Mouse (Mus musculus) spleen, postnatal 14 days (tissue): ENCODE results near the gene Btbd19.

Experiments used
- DNase-seq, 2 experiments: peaks; one replicate each; pipeline ENCODE4 v3.0.0; 2021 to 2022; ENCODE audit warnings: low spot score in 2 of 2

Gene Btbd19

DNA sequence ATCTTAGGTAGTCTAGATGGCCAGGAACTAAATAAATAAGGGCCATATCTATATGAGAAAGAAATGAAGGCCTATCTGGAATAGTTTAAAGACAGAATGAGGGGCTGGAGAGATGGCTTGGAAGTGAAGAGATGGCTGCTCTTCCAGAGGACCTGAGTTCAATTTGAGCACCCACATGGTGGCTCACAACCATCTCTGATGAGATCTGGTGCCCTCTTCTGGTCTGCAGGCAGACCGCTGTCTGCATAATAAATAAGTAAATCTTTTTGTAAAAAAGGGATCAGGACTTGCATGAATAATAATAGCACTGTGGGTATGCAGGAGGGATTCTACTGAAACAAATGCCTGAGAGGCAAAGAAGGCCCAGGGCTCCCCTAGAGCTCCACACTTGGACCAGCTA, 12.3 kb downstream of the Btbd19 start:
- no peak for DNase-seq

DNA sequence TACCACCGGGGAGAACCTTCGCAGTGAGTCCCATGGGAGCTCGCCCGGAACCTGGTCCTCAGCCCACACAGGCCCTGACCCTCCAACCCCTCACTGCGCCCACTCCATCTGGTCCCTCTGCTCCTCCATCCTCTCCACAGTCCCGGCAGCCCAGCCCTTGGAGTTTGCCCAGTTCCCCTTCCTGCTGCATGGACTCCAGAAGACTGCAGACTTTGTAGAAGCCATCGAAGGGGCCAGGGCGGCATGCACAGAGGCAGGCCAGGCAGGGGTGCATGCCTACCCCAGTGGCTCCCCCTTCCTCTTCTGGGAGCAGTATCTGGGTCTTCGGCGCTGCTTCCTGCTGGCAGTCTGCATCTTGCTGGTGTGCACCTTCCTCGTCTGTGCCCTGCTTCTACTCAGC, 14.5 kb downstream of the Btbd19 start:
- DNase-seq, result no peak

DNA sequence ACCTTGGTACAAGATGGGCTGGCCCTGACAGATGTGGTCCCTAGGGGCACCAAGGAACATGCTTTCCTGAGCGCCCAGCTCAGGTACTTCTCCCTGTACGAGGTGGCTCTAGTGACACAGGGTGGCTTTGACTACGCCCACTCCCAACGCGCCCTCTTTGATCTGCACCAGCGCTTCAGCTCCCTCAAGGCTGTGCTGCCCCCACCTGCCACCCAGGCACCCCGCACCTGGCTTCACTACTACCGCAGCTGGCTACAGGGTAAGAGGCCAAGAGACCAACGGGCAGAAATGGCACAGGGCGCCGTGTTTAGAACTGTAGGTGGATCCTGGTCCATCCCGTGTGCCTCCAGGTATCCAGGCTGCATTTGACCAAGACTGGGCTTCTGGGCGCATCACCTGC, 15.3 kb downstream of the Btbd19 start:
- DNase-seq, result no peak

DNA sequence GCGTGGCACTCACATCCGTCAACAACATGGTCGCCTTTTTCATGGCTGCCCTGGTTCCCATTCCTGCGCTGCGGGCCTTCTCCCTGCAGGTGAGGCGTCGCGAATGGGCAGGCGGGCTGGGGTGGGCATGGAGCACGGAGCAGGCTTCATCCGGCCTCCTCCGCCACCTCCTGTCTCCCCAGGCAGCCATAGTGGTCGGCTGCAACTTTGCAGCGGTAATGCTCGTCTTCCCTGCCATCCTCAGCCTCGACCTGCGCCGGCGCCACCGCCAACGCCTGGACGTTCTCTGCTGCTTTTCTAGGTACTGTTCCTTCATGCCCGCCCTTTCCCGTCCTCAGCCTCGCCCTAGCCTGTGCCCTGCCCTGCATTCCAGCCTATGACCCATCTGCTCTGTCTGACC, 16.2 kb downstream of the Btbd19 start:
- no peak for DNase-seq

DNA sequence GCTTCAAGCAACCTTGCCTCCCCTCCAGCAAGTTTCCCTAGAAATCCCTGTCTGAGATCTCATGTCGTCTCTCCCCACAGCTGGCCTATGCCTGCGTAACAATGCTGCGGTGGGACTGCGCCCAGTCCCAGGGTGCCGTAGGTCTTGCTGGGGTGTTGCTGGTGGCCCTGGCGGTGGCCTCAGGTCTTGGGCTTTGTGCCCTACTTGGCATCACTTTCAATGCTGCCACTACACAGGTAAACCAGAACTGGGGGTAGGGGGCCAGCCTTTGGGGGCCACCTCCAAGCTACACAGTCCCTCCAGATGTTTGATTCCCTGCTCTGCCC, 17.0 kb downstream of the Btbd19 start:
- DNase-seq, result no peak

DNA sequence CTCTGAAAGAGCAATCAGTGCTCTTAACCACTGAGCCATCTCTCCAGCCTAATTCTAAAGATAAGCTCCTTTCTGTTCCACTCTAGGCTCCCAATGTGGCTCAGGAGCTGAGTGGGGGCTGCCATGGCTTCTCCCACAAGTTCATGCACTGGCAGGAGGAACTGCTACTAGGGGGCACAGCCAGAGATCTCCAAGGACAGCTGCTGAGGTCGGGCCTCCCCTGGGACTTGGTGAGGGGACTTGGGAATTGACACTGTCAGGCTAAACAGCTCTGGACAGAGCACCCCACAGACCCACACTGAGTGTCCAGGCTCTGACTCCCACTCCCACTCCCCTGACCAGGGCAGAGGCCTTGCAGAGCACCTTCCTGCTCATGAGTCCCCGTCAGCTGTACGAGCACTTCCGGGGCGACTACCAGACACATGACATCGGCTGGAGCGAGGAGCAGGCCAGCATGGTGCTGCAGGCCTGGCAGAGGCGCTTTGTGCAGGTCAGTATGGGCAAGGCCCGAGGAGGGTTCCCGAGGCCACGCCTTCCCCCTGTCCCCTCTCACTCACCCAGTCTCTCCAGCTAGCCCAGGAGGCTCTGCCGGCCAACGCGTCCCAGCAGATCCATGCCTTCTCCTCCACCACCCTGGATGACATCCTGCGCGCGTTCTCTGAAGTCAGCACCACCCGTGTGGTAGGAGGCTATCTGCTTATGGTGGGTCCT, 17.6 kb downstream of the Btbd19 start:
- no peak for DNase-seq

DNA sequence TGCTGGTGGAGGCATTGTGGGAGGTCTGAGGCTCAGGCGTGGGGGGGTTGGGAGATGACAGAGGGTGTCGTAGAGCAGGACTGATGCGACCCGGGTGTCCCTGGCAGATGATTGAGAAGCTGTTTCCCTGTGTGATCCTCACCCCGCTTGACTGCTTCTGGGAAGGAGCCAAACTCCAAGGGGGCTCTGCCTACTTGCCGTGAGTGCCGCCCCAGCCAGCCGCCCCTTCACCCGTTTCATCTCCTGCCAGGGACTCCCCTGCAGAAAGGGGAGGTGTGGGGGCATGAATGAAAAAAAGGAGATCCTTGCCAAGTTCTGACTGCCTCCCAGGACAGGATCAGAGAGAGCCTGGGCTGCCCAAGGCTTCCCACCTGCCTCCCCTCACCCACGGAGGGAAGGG, 20.4 kb downstream of the Btbd19 start:
- no peak for DNase-seq

DNA sequence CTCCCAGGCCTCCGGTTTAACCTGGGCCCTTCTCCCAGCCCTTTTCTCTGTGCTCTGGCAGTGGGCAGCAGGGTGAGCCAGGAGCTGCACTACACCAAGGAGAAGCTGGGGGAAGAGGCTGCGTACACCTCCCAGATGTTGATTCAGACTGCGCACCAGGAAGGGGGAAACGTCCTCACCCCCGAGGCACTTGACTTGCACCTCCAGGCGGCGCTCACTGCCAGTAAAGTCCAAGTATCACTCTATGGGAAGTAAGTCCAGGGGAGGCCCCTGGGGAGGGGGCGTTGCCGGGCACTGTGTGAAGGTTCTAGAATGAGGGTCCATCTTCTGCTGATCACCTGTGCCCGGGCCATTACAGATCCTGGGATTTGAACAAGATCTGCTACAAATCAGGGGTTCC, 20.9 kb downstream of the Btbd19 start:
- DNase-seq, result no peak

DNA sequence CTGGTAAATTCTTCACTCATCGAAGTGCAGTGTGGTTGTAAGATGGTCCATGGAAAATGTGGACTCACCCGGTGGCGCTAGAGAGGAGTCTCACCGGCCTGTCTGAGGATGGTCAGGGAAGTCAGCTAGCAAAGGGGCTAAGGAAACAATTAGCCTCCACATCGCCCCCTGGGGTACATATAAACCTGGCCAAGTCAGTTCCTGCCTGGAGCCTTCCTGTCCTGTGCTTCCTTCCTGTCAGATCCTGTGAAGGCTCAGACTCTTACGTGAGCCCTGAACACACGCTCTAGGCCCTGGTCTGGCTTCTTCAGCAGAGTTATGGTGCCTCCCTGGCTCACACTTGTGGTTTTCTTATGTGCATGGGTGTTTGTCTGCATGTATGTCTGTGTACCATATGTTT, 24.3 kb downstream of the Btbd19 start:
- DNase-seq, result no peak

DNA sequence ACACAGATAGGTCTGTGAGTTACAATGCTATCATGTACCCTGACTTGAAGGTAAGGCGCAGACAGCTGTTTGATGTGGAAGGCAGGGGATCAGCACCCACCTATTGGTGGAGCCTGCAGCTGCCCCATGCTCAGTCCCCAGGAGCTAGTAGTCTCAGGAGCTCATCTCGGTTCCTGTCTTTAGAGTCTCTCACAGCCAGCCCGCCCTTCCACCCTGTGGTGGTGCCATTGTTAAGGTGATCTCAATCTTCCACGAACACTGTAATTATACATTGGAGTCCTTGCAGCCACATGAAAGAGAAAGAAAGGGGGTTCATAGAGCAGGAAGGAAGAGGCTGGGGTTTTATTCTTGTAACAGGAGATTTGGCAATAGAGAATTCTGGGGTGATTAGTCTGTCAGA, 25.5 kb downstream of the Btbd19 start:
- no peak for DNase-seq

DNA sequence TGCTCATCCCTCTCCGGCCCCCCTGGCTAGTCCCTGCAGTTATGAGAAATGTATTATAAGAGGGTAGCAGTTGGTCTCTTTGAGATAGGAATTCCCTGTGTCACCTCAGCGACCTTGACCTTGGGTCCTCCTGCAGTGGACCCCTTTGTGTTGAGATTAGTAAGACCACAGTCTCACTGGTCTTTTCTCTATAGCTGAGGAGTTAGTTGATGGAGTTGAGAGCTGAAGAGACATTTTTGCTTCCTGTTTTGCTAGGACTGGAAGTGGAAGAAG, 26.8 kb downstream of the Btbd19 start:
- no peak for DNase-seq

DNA sequence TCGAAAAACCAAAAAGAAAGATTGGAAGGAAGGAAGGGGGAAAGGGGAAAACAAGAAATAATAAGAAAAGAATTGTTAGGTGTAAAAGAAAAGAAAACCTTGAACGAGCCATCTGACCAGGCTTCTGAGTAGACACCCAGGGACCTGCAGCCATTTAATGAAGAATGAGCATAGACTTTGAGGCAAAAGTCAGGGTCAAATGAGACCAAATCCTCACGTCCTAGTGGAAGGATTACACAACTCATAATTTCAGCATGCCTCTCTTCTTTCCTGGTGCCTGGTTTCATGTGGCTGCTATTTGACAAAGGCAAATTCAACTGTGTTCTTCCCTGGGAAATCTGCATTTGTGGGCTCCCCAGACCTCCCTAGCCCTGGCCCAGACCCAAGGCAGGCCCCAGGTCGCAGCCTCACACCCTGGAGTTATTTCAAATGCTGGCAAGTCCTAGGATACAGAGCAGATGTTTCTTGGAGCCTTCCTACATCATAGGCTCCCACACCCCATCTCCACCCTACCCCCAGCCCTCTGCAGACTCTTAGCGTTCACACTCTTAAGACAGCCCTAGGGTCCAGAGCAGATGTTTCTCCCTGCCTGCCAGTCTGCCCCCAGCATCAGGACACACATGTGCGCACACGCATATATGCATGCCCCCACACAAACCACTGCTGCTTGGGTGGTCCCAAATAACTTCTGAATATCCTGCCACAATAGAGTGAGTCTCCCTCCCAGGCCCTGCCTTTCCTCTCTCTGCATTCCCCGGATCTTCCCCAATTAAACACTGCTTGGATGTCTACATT, 27.4 kb downstream of the Btbd19 start:
- no peak for DNase-seq

DNA sequence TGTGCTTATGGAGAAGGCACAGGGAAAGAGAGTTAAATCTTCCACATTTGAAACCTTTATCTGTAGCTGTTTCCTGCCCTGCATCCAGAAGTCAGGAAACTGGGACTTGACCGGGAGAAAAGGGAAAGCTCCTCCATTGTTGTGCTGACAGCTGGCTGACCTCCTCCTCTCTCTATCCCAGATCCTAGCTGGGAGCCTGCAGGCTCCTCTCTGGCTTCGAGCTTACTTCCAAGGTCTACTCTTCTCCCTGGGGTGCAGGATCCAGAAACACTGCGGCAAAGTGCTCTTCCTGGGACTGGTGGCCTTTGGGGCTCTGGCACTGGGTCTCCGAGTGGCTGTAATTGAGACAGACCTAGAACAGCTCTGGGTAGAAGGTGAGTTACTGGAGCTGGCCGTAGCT, 28.9 kb downstream of the Btbd19 start:
- no peak for DNase-seq

DNA sequence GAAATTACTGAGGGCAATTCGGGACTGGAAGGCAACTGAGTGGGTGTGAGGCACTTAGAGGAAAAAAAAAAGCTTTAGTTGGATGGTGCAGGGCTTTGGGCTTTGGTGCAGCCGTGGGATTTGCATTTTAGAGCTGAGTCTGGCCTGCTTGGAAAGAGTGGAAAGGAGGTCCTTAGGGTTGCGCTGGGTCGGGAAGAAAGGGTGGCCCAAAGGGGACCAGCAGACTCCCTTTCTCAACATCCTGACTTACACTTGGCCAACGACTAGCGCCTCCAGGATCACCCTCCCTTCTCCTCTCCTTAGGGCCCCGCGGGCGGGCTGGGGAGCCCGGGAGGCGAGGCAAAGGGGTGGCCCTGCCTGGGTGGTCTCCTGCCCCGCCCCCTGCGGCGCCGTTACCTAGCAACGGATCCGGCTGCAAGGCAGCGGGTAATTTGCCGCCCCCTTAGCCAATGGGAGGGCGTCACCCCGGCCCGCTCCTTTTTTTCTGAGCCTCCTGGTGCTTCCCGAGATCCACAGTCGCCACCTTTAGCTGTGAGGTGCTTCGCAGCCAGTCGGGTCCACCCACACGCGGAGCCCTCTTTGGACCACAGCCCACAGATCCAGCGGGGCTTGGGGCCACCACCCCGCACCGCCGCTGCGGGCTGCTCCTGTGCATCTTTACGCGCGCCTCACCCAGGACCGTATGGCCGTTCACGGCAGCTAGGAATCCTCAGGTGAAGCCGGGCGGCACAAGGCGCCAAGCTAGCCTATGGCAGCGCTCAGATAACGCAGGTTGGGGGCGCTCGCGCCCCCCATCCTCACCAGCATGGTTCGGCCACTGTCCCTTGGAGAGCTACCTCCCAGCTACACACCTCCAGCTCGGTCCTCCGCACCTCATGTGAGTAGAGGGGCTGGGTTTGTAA, 29.7 kb downstream of the Btbd19 start, which contains the start of gene Ptch2:
Ptch2 (plus strand) TSS at position 525 of the 902 bp plus-strand sequence.
- no peak for DNase-seq

DNA sequence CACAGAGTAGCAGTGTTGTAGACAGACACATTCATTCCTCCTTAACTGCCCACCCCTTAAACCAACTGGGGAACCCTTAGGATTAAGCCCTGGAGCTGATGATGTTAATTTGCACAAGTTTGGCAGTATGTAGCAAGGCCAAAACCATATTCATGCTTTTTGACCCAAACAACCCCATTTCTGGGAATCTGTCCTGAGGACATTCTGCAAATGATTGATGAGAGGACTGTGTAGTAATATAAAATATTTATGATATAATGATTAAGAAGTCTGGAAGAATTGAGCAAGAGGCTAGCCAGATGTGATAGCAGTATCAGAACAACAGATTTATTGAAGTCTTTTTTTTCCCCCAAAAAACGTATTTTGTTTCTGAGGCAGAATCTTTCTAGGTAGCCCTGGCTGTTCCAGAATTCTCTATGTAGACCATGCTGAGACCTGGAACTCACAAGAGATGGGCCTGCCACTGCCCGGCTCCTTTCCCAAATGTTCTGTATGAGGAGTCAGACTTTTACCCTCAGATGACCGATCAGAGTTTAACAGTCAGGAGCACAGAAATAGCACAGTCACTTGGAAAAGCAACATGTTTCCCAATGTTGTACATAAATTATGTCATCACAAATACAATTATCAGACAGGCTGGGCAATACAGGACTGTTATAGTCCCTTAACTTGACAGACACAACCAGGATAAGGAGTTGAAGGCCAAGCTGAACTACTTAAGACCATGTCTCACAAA, 30.7 kb downstream of the Btbd19 start:
- no peak for DNase-seq

DNA sequence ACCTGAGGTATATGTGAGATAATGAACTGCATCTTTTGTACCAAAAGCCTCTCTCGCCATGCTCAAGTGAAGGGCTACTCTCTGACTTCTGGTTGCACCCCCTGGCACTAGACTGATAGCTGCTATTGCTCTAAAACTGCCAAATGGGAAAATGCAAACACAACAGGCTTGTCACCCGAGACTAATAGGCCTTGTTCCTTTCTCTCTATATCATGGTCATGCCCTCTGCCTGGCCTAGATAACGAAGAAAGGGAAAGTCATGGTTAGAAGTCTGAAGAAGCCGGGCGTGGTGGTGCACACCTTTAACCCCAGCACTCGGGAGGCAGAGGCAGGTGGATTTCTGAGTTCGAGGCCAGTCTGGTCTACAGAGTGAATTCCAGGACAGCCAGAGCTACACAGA, 34.9 kb downstream of the Btbd19 start:
- no peak for DNase-seq

DNA sequence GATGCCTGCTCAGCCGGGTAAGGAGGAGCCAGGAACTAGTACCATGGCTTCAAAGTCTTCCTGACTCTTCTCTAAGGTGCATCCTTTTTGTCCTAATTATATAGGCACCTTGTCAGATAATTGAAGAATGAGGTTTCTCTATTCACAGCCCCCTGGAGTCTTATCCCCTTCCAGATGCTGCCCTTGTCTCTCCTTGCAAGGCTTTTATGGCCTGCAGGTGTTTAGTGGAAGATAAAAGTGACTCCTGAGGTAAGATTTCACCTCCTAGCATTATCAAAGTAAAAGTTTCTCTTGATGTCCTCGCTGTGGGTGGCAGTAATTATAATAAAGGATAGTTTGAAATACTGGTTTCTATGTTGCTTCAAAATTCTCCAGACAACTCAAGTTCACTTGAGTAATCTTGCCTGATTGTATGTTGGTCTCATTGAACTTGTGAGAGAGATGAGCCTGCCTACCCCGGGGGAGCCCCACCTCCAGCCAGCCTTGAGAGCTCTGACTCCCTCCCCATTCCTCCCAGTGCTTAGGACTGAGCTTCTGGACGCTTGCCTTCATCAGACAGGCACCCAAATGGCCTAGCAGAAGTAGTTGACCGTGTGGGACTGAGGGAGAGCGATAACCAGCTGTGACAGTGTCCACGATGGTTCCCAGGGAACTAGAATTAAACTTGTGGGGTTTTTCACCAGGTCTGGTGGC, 37.4 kb downstream of the Btbd19 start:
- DNase-seq, result no peak

DNA sequence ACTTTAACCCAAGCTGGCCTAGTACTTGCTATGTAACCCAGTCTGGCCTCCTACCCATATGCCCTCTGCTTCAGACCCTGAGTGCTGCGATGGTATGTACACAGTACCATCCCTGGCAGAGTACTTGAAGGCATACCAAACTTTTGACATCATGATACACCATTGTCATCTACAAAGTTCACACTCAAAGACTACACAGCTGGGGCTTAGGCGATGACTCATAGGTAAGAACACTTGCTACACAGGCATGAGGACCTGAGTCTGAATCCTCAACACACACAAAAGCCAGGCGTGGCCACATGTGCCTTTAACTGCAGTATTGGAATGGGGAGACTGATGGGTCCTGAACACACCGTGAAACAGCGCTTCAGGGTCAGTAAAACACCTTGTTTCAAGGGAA, 54.3 kb downstream of the Btbd19 start:
- no peak for DNase-seq

DNA sequence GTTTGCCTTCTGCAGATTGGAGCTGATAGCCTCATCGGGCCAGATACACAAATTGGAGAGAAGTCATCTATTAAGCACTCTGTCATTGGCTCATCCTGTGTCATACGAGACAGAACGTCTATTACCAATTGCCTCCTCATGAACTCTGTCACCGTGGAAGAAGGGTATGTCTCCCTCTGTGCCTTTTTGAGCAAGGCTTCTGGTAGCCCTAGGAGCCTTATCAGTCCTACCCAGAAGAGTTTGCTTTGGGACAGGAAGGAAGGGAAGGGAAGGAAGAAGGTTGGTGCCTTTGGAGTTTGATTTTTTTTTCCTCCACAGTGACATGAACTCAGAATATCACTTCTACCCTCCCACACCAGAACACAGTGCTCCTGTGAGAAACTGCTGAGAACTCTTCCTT, 54.9 kb downstream of the Btbd19 start:
- no peak for DNase-seq

DNA sequence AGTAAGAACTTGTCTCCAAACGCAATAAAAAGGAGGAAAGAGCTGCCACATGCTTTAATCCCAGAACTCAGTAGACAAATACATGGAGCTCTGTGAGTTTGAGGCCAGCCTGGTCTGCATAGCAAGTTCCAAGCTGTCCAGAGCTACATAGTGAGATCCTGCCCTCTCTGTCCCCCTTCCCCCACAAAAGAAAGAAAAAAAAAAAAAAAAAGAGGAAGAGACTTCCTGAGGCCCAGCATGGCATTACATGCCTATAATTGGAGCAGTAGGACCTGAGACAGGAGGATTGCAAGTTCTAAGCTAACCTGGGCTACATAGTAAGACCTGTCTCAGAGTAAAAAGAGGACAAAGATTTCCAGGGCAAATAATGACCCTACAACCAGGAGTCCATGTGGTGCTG, 55.9 kb downstream of the Btbd19 start:
- DNase-seq, result no peak
